Mouse (Mus musculus) layer of hippocampus, postnatal 36 days (tissue): ENCODE results near the gene Spry1. TPM values are rescaled to one million over a fixed set of nuclear protein-coding genes. Genes with fewer than 3 reads are reported as not detected.
A peak's percentile ranks its signal among the peaks of the same experiment; 100 is the strongest.
"Not testable (repeated sequence)": the region's sequence is repeated elsewhere in the genome, so short reads cannot be mapped to it uniquely, and the experiment has no call there.

Source experiments
- DNase-seq, 2 experiments: peaks; one replicate each; pipeline ENCODE4 v3.0.0; 2022
- total RNA-seq, 2 experiments: library from RNA; stranded (reverse); gene quantifications; 2 replicates each; pipeline ENCODE4 v1.2.3; 2021

Gene Spry1
- total RNA-seq, result 10 to 100 TPM; 13.3 to 13.8 TPM

DNA sequence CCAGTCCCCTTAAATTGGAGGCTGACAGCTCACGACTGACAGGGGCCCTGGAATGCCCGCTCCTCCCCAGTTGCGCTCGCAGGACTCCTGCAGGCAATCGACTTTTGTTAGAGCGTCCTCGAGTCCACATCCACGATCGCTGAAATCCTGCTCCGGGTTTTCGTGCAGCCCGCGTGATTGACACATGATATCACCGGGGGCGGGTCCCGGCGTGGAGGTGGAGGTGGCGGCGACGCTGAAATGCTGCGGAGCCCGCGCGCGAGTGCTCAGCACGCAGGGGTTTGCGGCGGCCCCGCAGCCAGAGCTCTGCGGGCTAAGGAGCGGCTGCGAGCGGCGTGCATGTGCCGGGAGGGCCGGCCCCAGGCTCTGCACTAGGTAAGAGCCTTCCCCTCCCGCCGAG, at the start of gene Spry1:
Spry1 (plus strand) TSS at position 258 of the 400 bp plus-strand sequence.
- DNase-seq, result peak; percentile 96 to 97

DNA sequence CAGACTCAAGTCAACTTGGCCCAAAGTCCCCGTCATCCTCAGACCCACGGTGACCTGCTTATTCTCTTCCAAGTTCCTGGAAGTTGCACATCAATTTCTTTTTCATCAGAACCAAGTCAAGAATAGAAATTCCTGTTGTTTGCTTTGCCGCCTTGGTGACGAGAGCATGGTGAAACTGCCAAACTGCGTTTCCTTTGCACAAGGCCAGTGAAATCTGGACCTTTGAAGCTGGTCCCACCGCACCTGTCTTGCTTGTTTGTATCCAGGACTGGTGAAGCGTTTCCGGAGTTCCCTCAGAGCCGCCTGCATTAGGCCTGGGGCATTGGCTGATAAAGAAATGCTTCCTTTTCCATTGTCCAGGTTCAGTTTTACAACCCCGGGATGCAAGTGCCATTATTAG, 44.0 kb upstream of the Spry1 start:
- no peak for DNase-seq

DNA sequence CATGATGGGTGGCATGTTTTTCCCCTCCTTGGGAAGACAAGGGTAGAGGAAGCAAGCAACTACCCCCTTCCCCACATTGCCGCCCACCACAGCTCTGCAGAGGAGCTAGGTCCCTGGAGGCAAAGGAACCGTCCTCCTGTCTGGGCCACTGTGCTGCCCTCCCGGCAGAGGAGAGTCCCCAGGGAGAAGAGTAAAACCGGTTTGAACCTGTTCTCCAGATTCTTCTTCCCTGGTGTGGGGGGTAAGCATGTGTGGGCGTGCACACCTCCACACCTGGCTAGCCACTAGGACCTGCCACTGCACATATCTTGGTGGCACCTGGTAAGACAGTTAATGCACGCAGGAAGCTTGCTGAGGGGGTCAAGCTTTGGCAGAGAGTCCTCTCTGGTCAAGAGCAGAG, 43.2 kb upstream of the Spry1 start:
- no peak for DNase-seq

DNA sequence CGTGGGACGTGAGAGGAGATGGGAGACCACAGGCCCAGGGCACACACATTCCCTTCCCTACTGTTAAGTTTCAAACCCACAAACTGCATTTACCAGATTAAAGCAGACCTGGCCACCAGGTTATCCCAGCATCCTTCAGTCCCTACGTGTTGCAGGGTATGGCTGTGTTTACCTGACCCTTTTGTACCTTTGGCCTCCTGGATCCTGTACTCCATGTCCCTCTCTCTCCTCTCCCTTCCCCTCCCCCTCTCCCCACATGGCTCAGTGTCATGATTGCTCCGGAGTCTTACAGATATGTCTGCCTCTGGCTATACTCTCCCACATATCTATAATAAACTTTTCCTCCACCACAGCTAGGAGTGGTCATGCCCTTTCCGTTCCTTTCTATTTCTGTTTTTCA, 42.5 kb upstream of the Spry1 start:
- DNase-seq, result no peak

DNA sequence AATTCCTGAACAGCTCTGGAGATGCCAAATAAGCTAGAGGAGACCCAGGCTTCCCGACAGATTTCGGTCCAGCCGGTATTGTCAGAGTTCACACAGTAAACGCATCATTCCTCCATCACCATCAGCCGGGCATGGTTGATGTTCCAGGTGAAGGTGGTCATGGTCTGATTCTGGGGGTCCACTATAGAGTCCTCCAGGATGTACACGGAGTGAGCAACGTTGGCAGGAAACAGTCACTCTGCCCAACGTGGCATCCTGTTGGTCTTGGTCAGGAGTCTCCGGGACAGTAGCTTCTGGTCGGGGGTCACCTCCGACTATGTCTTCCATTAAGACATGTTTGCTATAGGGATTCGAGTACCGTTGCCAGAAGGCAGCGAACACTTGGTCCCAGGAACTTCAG, 40.1 kb upstream of the Spry1 start:
- DNase-seq, result not testable (repeated sequence)

DNA sequence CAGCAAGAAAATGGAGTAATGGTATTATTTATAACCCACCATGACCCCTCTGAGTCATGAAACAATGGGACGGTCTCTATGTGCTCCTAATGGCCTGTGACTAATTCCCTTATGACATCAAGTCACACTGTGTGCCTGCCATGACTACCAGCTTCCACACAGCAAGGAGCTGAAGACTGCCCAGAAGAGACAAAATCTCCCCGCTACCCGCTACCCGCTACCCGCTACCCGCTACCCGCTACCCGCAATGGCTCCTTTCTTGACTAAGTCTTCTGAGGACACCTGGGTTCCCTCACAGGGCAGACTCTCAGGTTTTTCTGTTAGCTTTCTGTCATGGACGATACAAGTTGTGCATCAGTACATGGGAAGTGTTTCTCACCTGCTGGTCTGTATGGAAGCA, 37.4 kb upstream of the Spry1 start:
- DNase-seq, result no peak

DNA sequence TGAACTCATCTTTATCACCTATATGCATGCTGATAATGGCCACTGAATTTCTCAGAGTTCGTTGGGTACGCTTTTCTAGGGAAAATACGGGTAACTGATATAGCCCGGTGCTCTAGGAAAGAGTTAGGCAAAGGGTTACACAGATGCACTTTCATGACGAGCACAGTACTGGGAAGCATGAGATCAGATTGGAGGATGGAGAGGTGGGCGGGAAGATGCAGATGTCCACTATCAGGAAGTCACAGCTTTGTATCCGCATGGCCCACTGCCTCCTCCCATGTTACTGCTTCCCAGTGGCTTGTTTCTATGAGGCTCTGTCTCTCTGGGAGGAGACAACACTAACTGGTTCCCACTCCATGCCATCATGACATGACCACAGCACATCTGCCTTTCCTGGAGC, 36.9 kb upstream of the Spry1 start:
- no peak for DNase-seq

DNA sequence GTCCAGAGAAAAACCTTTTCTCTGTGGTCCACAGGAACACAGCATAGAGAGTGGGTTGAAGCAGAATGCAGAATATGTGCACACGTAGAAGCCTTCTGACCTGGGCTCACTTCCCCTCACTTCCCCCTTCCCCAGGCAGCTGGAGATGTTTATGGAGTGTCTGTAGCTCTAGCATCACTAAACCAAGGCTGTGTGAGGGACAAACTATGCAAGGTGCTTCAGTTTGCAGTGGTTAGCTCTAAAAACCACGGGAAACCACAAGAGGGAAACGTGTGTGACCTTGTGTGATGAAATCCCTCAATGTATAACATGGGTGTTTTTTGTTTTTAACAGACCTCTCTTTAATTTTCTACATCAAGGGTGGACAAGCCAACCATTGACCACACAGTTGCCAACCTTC, 36.2 kb upstream of the Spry1 start:
- no peak for DNase-seq

DNA sequence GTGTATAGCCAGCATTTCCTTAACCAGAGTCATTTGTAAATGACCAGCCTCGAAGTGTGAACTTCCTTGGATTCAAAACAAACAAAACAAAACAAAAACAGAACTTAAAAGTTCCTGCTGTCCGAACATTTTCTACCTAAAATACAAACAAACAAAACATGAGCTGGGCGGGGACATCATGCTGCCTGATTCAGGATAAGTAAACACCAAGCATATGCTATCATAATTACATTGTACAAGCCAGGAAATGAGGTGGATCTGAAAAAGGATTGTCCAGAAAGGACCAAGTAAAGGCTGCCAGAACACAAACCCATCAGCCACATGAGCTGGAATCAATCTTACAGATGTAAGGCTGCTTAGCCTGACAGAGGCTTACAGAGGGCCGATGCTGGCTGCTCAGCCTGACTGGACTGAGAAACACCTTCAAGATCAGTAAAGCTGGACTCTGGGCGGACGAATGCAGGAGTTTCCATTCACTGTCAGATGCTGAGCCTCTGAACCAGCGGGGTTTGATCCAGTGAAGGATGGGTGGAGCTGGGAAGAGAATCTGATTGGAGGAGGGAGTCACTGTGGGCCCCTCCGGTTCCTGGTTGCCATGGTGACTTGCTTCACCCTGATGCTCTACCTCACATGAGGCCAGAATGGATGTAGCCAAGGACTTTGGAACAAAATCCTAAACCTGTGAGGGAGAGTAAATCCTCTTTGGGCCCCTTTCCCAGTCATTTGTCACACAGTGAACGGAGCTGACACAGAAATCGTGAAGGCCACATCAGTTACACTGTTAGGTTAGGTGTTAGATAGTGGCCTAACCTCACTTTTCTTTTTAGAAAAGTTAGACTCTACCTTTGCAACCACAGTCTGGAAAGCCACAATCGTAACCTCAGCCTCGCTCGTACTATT, 34.5 kb upstream of the Spry1 start:
- DNase-seq, result no peak

DNA sequence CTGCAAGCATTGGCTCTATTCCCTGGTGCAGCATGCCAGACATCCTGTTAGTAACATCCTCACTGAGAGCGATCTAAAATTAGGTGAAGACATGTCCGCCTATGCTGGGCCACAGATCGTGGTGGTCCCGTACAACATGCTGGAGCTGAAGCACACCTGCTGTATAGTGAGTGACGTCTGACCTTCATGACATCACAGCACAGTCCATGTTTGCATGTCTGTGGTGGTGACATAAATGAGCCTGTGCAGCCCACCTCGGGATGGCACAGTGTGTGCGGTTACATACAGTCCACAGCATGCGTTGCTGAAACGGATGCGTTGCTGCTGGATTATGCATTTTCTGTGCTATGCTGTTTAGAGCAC, 33.9 kb upstream of the Spry1 start:
- DNase-seq, result no peak

DNA sequence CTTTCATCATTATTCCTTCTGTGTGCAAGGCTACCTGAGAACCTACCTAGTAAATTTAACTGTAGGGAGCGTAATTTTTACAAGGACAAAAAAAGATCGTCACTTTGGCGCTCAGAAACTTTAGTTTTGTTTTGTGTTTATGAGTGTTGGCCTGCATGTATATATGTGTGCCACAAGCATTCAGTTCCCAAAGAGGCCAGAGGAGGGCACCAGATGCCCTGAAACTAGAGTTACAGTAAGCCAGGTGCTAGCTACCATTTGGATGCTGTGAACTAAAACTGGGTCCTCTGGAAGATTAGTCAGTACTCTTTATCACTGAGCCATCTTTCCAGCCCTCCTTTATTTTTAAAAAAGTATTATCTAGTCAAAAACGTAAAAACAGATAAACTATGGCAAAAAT, 30.8 kb upstream of the Spry1 start:
- no peak for DNase-seq

DNA sequence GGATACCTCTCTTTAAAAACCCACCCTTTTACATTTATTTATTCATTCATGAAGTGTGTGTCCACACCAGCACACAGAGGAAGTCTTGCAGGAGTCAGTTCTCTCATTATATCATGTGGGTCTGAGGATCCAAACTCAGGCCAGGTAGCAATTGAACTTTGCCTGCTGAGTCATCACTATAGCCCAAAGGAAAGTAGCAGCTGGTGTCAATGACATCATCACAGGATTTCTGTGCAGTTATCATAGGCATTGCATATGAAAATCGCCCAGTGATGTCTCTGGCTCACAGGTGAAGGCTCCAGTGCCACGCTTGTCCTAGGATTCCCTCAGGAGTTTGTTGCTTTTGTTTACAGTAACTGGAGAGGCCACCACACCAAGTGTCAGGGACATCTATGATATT, 29.1 kb upstream of the Spry1 start:
- no peak for DNase-seq

DNA sequence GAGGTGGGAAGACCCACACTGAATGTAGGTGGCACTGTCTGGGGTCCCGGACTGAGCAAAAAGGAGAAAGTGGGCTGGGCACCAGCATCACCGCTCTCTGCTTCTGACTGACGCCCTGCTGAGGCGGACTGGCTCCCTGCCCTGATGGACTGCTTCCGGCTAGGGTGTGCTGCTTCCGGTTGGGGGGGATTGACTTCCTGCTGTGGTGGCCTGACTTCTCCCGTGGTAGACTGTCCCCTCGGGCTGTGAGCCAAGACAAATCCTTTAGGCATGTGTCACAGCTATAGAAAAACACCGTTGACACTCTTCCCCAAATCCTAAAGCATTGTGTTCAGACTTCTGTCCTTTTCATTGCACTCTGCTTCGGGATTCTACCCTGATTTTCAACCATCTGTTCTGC, 26.0 kb upstream of the Spry1 start:
- no peak for DNase-seq

DNA sequence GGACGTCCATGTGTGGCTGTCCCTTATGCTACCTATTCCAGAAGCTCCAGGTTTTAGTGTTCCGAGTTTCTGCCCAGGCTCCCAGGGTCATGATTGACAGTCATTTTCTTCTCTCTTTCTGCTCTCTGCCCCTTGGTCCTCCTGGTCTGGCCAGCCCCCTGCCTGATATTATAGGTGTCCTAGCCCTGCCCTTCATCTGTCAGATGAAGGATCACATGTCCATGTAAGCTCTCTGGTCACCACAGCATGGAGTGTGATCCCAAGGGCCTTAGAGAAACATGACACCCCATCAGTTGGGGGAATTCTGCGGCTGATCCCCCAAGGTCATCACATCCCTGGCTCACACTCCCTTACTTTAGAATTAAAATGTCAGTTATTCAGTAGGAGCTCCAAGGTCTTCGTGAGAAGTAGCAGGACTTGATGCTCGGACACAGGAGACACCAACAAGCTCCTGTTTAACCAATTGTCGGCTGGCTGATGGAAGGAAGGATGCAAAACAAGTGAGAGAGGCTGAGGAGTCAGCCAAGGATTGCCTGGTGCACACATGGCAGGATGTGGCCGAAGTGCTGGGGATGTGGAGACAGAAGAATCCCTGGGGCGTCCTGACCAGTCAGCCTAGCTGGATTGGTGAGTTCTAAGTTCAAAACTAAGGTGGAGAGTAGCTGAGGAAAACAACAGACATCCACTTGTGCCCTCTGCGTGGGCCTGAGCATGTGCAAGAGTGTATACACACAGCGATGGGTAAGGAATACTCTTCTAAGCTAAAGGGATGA, 24.7 kb upstream of the Spry1 start:
- no peak for DNase-seq

DNA sequence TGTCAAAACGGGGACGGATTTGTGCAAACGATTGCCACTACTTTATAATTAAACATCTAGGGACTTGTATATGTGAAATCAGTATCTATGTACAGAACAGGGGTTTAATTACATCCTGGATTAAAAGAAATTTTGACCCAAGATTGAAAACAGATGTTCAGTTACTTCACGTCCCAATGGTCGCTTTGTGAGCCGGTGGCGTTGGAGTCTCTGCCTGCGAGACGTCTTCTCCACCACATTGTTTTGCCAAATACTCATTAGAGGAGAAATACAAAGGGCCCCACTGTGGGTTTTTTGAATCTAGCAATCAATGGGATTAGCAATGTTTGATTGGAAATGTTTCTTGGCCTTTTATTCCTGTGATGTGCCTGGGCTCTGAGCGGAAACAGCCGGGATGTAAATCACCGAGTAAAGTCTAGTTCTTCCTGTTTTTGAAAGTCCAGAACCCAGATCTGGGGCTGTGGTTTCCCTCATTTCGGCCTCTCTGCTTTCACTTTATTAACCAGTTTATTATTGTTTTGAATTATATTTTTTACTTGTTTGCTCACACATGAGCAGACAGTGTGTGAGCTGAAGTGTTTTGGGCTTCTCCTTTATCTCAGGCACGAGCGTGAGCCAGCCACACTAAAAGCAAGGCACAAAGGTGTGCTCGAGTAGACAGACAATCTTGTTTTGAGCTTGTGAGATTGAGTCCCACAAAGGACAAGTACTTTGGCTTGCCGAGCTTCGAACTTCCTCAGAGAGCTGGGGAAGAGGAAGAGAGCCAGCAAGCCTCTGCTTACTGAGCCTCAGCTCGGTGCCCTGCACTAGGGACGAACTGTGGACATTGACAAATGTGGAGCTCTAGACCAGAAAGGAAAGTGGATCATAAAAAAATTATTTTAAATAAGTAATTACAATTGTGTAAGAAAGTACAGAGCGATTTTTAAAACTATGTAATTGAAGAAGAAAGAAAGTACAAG, 22.9 kb upstream of the Spry1 start:
- DNase-seq, result no peak

DNA sequence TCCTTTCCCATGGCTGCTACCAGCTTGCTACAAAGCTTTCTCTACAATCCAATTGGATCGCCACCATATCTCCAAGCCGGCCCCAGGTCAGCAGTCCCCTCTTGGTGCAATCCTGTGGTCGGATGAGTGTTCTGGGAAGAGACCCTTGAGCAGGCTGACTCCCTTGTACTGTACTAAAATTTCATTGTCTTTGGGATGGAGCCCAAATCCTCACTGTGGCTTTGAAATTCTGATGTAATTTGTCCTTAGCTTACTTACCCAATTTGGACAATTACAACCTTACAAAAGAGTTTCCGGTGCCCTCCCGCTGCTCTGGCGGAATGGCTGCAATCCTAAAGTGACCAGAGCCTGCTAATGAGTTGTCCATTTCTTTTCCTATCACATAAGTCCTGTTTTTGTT, 7.5 kb upstream of the Spry1 start:
- no peak for DNase-seq

DNA sequence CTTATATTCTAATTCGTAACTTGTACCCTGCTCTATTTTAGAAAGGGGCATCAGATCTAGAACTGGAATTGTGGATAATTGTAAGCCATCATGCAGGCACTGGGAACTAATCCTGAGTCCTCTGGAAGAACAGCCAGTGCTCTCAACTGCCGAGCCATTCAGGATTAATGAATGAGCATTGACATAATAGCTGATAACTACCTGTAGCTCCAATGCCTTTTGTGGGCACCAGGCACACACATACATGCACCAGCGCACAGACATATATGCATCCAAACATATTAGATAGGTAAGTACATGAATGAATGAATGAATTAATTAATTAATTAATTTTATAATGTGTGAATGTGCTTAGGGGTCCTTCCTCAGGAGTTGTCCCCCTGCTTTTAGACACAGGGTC, 7.0 kb upstream of the Spry1 start:
- DNase-seq, result no peak

DNA sequence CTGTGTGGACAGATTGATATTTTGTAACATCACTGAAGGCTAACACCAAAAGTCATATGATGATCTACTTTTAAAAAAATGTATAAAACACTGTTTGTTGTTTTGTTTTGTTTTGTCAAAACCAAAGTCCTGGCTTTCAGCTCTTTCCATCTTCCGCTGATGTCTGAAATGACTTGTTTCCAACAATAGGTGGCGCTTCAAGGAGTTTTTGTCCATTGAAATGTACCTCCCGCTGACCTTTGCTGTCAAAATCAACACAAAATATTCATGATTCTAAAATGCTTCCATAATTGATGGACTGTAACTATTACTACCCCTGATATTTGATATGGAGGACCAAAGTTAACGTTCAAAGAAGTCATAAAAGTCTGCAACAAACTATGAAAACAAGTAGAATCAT, 5.1 kb upstream of the Spry1 start:
- DNase-seq, result no peak

DNA sequence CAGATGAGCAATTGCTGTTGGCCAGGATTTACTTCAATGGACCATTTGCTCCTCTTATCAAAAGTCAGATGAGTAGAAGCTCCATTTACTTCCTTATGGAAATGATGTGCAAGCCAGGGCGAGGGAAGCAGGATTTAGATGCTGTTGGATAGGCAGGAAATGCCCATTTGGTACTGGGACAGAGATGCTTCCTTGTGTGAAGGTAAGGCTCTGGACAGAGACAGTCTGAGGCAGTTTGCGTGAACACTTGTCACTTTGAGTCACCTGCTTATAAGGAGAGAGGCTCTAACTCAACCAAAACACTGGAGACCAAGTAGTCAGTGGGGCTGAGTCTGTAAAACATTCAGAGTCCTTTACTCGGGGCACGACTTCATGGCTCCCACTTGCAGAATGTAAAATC, 2.8 kb upstream of the Spry1 start:
- DNase-seq, result no peak

DNA sequence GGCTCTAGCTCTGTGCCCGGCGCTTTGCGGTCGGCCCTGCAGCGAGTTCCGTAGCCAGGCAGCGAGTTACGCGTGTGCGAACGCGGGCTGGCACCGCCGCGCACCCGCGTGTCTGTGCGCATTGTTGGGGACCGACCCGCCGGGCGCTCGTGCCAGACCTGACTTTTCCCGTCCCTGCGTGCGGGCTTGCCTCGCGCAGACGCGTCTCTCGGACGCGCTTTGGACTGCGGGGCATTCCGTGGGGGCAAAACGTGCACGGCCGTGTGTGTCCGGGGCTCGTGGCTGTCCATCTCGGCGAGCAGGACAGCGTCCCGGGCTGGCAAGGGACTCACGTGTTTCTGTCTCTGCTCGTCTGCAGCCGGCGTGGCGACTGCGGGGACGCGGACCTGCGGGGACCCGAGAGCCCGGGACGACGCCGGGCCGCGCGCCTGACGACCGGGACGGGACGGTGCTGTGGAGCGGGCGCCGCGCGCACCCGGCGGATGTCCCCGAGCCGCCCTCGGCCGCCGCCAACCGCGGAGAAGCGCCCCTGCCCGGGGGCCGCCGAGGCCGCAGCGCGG, 495 bp downstream of the Spry1 start:
- peak in 1 of 2 experiments; percentile 67 for DNase-seq

DNA sequence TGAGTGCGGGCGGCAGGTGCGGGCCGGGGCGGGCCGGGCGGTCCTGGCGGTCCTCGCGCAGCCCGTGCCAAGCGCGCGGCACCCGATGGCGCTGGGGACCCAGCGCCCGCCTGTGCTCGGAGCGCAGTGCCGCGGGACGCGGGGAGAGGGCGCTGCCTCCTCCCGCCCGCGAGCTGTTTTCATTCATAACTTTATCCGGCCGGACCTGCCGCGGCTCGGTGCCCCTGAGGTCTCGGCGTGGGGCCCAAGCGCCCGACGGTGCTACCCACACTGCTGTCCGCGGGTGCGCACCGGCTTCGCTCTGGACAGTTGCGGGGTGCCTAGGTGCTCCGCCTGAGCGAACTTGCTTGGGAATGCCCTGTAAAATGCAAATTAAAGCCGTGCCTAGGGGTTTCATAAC, 1.1 kb downstream of the Spry1 start:
- peak; percentile 59 to 63 for DNase-seq
